Mouse (Mus musculus) stomach, postnatal 0 days (tissue): Measurements from ENCODE around the gene Iqschfp.

ENCODE experiments used
- CTCF ChIP-seq: IDR thresholded peaks from 2 replicates; pipeline ENCODE4 v1.5.1; 2016; ENCODE audit warnings: antibody characterized with exemption, low read depth, mild to moderate bottlenecking, moderate library complexity
- EP300 ChIP-seq: optimal IDR thresholded peaks from 2 replicates; pipeline ENCODE3; 2016; ENCODE audit warnings: antibody characterized with exemption

GRCm38 (mm10) chr3:67935829-67936228 is 43.8 kb downstream of the Iqschfp start:
- TF ChIP-seq CTCF = no peak
- TF ChIP-seq EP300 = no peak
